Mouse (Mus musculus): ENCODE measurements at regions not wholly inside any gene's neighbourhood (a gene's known extent, or its start where the extent isn't known, plus 50 kb on each side); places are given as distances from the start of the nearest gene placed in this dataset.

DNA sequence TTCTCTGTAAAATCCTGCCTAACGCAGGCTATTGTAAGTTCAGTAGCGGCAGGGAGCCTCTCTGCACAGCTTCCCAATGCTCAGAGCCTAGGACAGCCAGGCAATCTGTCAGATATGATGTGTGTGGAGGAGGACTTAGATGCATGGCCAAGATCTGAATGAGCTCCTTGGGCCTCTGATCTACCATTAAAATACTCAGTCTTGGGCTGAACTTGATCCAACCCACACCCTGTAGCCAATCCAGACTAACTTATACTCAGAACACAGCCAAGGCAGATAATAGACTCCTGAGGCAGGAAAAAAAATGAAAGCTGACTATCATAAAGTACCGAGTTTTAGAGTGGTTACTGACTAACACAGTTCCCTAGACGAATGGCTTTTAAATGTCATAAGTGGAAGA is 165.4 kb upstream of the Zfp618 start:
- Histone ChIP-seq H3K27me3 (ENCODE audit: control insufficient read depth, insufficient read depth, low read length) (no peaks in the 10 kb centered on the region), H3K4me1 (ENCODE audit: control insufficient read depth, insufficient read depth, low read length) (no peaks in the 10 kb centered on the region), H3K4me3 (replicated peaks; ENCODE audit: low read length) (no peak overlapping the region), H3K27ac (ENCODE audit: low read length) (no peak overlapping the region), H3K9me3 (replicated peaks; ENCODE audit: control insufficient read depth, low read length) (no peaks in the 10 kb centered on the region), H3K36me3 (ENCODE audit: control insufficient read depth, insufficient read depth, low read length) (no peaks in the 10 kb centered on the region), H3K9ac (ENCODE audit: low read length) (no peak overlapping the region), H3K4me2 (ENCODE audit: low read depth, low read length) (no peak overlapping the region)
- 79% methylated on average over 4 of the region's 4 CpGs for WGBS
- no peak for ATAC-seq (ENCODE audit: insufficient read depth, low FRiP score)

DNA sequence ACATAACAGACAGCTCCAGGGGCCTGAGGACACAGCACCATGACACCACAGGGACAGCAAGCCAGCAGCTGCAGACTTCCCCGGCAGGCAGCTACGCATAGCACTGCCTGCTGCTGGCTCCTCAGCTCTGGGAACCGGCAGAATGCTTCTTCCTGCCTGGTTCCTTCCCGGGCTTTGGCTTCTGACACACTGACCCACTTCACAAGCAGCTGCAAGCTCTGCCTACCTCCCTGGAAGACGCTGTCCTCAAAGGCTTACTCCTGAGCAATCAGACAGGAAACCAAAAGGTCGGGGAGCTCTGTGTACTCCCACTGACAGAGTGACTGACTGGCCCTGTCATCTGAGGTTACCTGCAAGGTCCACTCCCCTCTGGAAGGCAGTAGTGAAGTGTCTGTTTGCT is 159.5 kb upstream of the Zfp618 start:
- 7% methylated on average over 6 of the region's 6 CpGs for WGBS
- Histone ChIP-seq H3K4me1 (ENCODE audit: control insufficient read depth, insufficient read depth, low read length) (no peaks in the 10 kb centered on the region), H3K9ac (ENCODE audit: low read length) (no peak overlapping the region), H3K4me2 (ENCODE audit: low read depth, low read length) (no peak overlapping the region), H3K4me3 (replicated peaks; ENCODE audit: low read length) (no peak overlapping the region), H3K27me3 (ENCODE audit: control insufficient read depth, insufficient read depth, low read length) (no peaks in the 10 kb centered on the region), H3K9me3 (replicated peaks; ENCODE audit: control insufficient read depth, low read length) (no peaks in the 10 kb centered on the region), H3K36me3 (ENCODE audit: control insufficient read depth, insufficient read depth, low read length) (no peaks in the 10 kb centered on the region), H3K27ac (ENCODE audit: low read length) (no peak overlapping the region)
- no peak; the same call in 1 of the 2 replicates for ATAC-seq (ENCODE audit: insufficient read depth, low FRiP score)

DNA sequence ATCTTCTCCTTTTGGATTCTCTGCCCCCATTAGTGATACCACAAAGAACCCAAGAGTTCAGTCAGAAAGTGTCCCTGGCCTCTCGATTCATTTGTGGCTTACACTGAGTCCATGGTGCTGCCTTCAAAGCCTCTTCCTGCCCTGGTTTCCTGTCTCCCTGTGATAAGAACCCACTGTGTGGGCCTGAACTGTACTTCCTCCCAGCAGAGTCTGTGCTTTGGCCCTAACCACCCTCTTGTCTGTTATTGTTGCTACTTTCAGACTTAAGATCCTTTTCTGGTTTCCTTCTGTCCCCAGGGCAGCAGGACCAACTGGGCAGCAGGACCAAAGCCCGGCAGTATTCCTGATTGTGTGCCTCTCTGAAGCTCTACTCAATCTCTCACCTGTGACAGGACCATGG is 158.6 kb upstream of the Zfp618 start:
- H3K36me3 ChIP-seq (ENCODE audit: control insufficient read depth, insufficient read depth, low read length) = no peaks in the 10 kb centered on the region
- WGBS = 67% methylated on average over 2 of the region's 2 CpGs
- H3K9me3 ChIP-seq (replicated peaks; ENCODE audit: control insufficient read depth, low read length) = no peaks in the 10 kb centered on the region
- no peak overlapping the region for H3K9ac ChIP-seq (ENCODE audit: low read length)
- H3K4me1 ChIP-seq (ENCODE audit: control insufficient read depth, insufficient read depth, low read length) = no peaks in the 10 kb centered on the region
- H3K27me3 ChIP-seq (ENCODE audit: control insufficient read depth, insufficient read depth, low read length) = no peaks in the 10 kb centered on the region
- H3K4me2 ChIP-seq (ENCODE audit: low read depth, low read length) = no peak overlapping the region
- H3K4me3 ChIP-seq (replicated peaks; ENCODE audit: low read length) = no peak overlapping the region
- no peak for ATAC-seq (ENCODE audit: insufficient read depth, low FRiP score)
- H3K27ac ChIP-seq (ENCODE audit: low read length) = no peak overlapping the region

DNA sequence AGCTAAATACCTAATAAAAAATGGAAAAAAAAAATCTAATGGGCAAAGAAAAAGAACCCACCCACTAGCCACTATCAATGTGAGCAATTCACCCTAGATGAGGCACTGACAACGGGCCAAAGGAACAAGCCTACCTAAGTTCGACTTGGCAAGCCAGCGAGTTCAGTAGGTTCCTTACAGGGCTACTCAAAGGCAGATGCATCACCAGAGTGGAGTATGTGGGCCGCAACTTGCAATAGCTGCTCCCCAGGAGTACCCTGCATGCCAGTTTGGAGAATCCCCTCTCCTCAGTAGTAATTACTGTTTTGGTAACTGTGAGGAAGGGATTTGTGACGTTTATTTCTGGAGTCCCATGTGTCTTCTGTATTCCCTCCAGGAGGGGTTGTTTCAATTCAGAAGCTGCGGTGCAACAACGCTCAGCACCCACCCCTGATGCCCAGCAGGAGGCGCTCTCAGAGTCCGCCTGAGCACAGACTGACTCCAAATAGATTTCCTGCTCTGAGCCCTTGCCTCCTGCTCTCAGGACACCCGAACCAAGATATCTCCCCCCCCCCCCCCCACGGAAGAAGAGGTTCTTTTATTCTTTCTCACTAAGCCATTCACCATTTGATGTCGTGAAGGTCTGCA is 157.3 kb upstream of the Zfp618 start:
- H3K9me3 ChIP-seq (replicated peaks; ENCODE audit: control insufficient read depth, low read length) = no peaks in the 10 kb centered on the region
- H3K4me2 ChIP-seq (ENCODE audit: low read depth, low read length) = no peak overlapping the region
- H3K9ac ChIP-seq (ENCODE audit: low read length) = no peak overlapping the region
- H3K36me3 ChIP-seq (ENCODE audit: control insufficient read depth, insufficient read depth, low read length) = no peaks in the 10 kb centered on the region
- no peak for ATAC-seq (ENCODE audit: insufficient read depth, low FRiP score)
- H3K27me3 ChIP-seq (ENCODE audit: control insufficient read depth, insufficient read depth, low read length) = no peaks in the 10 kb centered on the region
- no peaks in the 10 kb centered on the region for H3K4me1 ChIP-seq (ENCODE audit: control insufficient read depth, insufficient read depth, low read length)
- no peak overlapping the region for H3K4me3 ChIP-seq (replicated peaks; ENCODE audit: low read length)
- no peak overlapping the region for H3K27ac ChIP-seq (ENCODE audit: low read length)
- WGBS = 65% methylated on average over 12 of the region's 12 CpGs

DNA sequence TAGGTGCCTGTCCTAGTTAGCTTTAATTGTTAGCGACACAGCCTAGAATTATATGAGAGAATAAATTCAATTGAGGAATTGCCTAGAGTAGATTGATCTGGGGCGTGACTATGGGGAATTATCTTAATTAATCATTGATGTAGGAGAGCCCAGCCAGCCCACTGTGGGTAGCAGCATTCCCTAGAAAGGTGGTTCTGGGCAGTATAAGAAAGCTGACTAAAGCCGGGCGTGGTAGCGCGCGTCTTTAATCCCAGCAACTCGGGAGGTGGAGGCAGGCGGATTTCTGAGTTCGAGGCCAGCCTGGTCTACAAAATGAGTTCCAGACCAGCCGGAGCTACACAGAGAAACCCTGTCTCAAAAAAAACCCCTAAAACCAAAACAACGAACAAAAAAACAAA is 156.8 kb upstream of the Zfp618 start:
- Histone ChIP-seq H3K4me2 (ENCODE audit: low read depth, low read length) (no peak overlapping the region), H3K9ac (ENCODE audit: low read length) (no peak overlapping the region), H3K4me3 (replicated peaks; ENCODE audit: low read length) (no peak overlapping the region), H3K27me3 (ENCODE audit: control insufficient read depth, insufficient read depth, low read length) (no peaks in the 10 kb centered on the region), H3K36me3 (ENCODE audit: control insufficient read depth, insufficient read depth, low read length) (no peaks in the 10 kb centered on the region), H3K27ac (ENCODE audit: low read length) (no peak overlapping the region), H3K9me3 (replicated peaks; ENCODE audit: control insufficient read depth, low read length) (no peaks in the 10 kb centered on the region), H3K4me1 (ENCODE audit: control insufficient read depth, insufficient read depth, low read length) (no peaks in the 10 kb centered on the region)
- 95% methylated on average over 12 of the region's 12 CpGs for WGBS
- no peak for ATAC-seq (ENCODE audit: insufficient read depth, low FRiP score)

DNA sequence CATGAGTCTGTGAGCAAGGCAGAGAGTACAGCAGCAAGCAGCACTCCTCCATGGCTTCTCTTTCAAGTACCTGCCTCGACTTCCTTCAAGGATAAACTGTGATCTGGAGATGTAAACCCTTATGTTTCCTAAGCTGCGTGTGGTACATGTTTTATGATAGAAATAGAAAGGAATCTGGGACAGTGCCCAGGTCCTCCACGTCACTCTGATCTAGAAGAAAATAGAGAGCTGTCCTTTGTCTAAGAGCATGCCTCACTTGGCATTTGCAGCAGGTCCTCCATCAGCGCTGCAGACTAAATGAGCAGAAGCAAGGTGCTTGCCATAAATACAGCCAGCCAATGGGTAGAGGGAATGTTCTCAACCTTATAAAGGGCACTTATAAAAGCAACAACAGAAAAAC is 156.3 kb upstream of the Zfp618 start:
- ATAC-seq (ENCODE audit: insufficient read depth, low FRiP score) = no peak
- H3K4me2 ChIP-seq (ENCODE audit: low read depth, low read length) = no peak overlapping the region
- no peaks in the 10 kb centered on the region for H3K4me1 ChIP-seq (ENCODE audit: control insufficient read depth, insufficient read depth, low read length)
- no peak overlapping the region for H3K9ac ChIP-seq (ENCODE audit: low read length)
- no peaks in the 10 kb centered on the region for H3K36me3 ChIP-seq (ENCODE audit: control insufficient read depth, insufficient read depth, low read length)
- 70% methylated on average over 4 of the region's 4 CpGs for WGBS
- no peaks in the 10 kb centered on the region for H3K9me3 ChIP-seq (replicated peaks; ENCODE audit: control insufficient read depth, low read length)
- H3K4me3 ChIP-seq (replicated peaks; ENCODE audit: low read length) = no peak overlapping the region
- no peaks in the 10 kb centered on the region for H3K27me3 ChIP-seq (ENCODE audit: control insufficient read depth, insufficient read depth, low read length)
- no peak overlapping the region for H3K27ac ChIP-seq (ENCODE audit: low read length)

DNA sequence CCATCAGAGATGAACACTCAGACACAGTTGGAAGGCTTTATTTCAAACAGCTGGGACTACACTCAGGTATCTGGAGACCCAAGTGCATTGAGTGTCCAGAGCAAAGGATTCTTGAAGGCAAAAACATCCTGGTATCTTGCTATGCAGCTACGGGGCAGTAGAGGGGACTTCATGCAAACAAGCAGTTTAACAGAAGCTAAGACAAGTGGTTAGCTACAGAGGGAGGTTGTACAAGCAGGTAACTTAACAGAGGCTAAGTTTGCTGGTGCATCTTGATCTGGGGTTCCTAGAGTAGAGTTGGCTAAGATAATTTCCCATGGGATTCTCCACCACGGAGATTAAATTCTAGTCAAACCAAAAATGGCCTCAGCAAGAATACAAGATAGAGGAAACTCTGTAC is 145.5 kb upstream of the Zfp618 start:
- 87% methylated on average over 2 of the region's 2 CpGs for WGBS
- no peak overlapping the region for H3K4me3 ChIP-seq (replicated peaks; ENCODE audit: low read length)
- no peak for ATAC-seq (ENCODE audit: insufficient read depth, low FRiP score)
- H3K4me2 ChIP-seq (ENCODE audit: low read depth, low read length) = no peak overlapping the region
- no peak overlapping the region for H3K27ac ChIP-seq (ENCODE audit: low read length)
- H3K27me3 ChIP-seq (ENCODE audit: control insufficient read depth, insufficient read depth, low read length) = no peaks in the 10 kb centered on the region
- no peaks in the 10 kb centered on the region for H3K9me3 ChIP-seq (replicated peaks; ENCODE audit: control insufficient read depth, low read length)
- H3K9ac ChIP-seq (ENCODE audit: low read length) = no peak overlapping the region
- H3K36me3 ChIP-seq (ENCODE audit: control insufficient read depth, insufficient read depth, low read length) = no peaks in the 10 kb centered on the region
- H3K4me1 ChIP-seq (ENCODE audit: control insufficient read depth, insufficient read depth, low read length) = no peaks in the 10 kb centered on the region

DNA sequence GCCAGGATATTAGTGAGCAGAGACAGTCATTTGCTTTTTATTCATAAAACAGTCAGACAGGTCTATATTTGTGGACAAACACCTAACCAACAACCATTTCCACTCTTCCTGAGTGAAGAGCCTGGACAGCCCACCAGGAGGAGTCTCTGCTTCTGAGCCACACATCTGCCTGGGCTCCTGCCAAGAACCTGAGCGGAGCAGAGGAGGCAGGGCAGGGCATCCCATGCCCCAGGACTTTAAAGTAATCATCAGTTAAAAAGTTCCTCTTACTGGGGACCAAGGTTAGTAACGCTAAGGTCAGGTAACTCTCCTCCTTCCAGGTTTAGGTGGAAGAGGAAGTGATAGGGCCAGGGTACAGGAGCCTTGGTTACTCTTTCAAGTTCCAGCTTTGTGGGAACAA is 144.1 kb upstream of the Zfp618 start:
- WGBS = 37% methylated on average over 2 of the region's 2 CpGs
- H3K4me1 ChIP-seq (ENCODE audit: control insufficient read depth, insufficient read depth, low read length) = no peaks in the 10 kb centered on the region

DNA sequence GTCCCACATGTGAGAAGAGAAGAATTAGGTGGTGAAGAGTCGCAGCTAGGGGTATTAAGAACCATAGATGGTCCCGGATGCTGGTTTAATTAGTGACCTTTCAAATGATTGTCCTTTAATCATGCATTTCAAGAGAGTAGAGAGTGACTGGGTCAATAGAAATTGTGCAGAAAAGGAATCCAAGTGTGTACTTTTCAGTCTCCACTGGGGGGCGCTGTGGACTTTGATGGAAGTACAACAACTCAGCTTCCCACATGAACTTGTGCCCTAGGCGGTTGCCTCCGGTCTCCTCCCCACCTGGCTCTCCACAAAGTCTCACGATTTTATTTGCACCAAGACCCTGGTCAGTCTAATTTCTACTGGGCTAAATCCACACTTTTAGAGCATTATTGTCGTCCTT is 142.8 kb upstream of the Zfp618 start:
- H3K9me3 ChIP-seq (replicated peaks; ENCODE audit: control insufficient read depth, low read length) = no peaks in the 10 kb centered on the region
- no peak overlapping the region for H3K9ac ChIP-seq (ENCODE audit: low read length)
- no peak overlapping the region for H3K4me2 ChIP-seq (ENCODE audit: low read depth, low read length)
- no peak overlapping the region for H3K27ac ChIP-seq (ENCODE audit: low read length)
- no peak overlapping the region for H3K4me3 ChIP-seq (replicated peaks; ENCODE audit: low read length)
- WGBS = 43% methylated on average over 7 of the region's 7 CpGs
- H3K27me3 ChIP-seq (ENCODE audit: control insufficient read depth, insufficient read depth, low read length) = no peaks in the 10 kb centered on the region
- H3K4me1 ChIP-seq (ENCODE audit: control insufficient read depth, insufficient read depth, low read length) = no peaks in the 10 kb centered on the region
- H3K36me3 ChIP-seq (ENCODE audit: control insufficient read depth, insufficient read depth, low read length) = no peaks in the 10 kb centered on the region
- ATAC-seq (ENCODE audit: insufficient read depth, low FRiP score) = no peak

More for the DNA sequence above, 144.1 kb upstream of the Zfp618 start:
- no peak overlapping the region for H3K27ac ChIP-seq (ENCODE audit: low read length)
- no peak overlapping the region for H3K9ac ChIP-seq (ENCODE audit: low read length)
- no peaks in the 10 kb centered on the region for H3K27me3 ChIP-seq (ENCODE audit: control insufficient read depth, insufficient read depth, low read length)
- no peak overlapping the region for H3K4me3 ChIP-seq (replicated peaks; ENCODE audit: low read length)
- no peaks in the 10 kb centered on the region for H3K9me3 ChIP-seq (replicated peaks; ENCODE audit: control insufficient read depth, low read length)
- no peaks in the 10 kb centered on the region for H3K36me3 ChIP-seq (ENCODE audit: control insufficient read depth, insufficient read depth, low read length)
- no peak overlapping the region for H3K4me2 ChIP-seq (ENCODE audit: low read depth, low read length)
- ATAC-seq (ENCODE audit: insufficient read depth, low FRiP score) = no peak

DNA sequence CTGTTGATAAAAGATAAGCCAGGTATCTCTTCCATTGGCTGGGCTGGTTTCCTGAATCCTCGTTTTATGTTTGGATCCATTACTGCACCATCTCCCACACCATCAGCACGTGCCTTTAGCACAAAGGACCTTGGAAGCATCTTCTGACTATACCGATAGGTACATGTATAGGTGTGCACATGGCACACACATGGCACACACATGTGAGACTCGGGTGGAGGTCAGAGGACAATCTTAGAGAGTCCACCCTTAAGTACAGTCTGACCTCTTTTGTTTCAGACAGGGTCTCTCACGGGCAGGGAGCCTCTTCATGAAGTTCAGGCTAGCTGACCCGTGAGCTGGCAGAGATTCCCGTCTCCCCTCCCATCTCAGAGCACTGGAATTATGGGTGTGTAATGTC is 142.3 kb upstream of the Zfp618 start:
- no peaks in the 10 kb centered on the region for H3K36me3 ChIP-seq (ENCODE audit: control insufficient read depth, insufficient read depth, low read length)
- H3K4me2 ChIP-seq (ENCODE audit: low read depth, low read length) = no peak overlapping the region
- H3K27me3 ChIP-seq (ENCODE audit: control insufficient read depth, insufficient read depth, low read length) = no peaks in the 10 kb centered on the region
- no peak overlapping the region for H3K9ac ChIP-seq (ENCODE audit: low read length)
- ATAC-seq (ENCODE audit: insufficient read depth, low FRiP score) = no peak
- H3K27ac ChIP-seq (ENCODE audit: low read length) = no peak overlapping the region
- no peaks in the 10 kb centered on the region for H3K9me3 ChIP-seq (replicated peaks; ENCODE audit: control insufficient read depth, low read length)
- H3K4me1 ChIP-seq (ENCODE audit: control insufficient read depth, insufficient read depth, low read length) = no peaks in the 10 kb centered on the region
- 68% methylated on average over 7 of the region's 7 CpGs for WGBS
- no peak overlapping the region for H3K4me3 ChIP-seq (replicated peaks; ENCODE audit: low read length)
